Mouse (Mus musculus) testis, adult 2 months (tissue): ENCODE measurements at regions not wholly inside any gene's neighbourhood (a gene's known extent, or its start where the extent isn't known, plus 50 kb on each side); places are given as distances from the start of the nearest gene placed in this dataset.

Source experiments
- CTCF ChIP-seq: fragments of 200-500 bp; IDR thresholded peaks from 2 replicates; pipeline ENCODE4 v1.5.1; 2012; ENCODE audit warnings: low read depth, mild to moderate bottlenecking, inconsistent platforms, low read length, moderate library complexity; ENCODE audit not compliant: control insufficient read depth, insufficient read depth, insufficient replicate concordance
- POLR2A ChIP-seq: fragments of 200-500 bp; IDR thresholded peaks from 2 replicates; pipeline ENCODE4 v1.6.1; 2012; ENCODE audit warnings: low read depth, mild to moderate bottlenecking, inconsistent platforms, low read length, moderate library complexity; ENCODE audit not compliant: control insufficient read depth

- TF ChIP-seq POLR2A (no peak), CTCF (no peak)
Observed at GRCm38 (mm10) chr17:88350986-88351385, 89.5 kb upstream of the Foxn2 start.
